Mouse (Mus musculus) neural tube, embryonic 12.5 days (tissue): Measurements from ENCODE around the gene Adh1. TPM values are rescaled to one million over a fixed set of nuclear protein-coding genes. Genes with fewer than 3 reads are reported as not detected.

Experiments
- ATAC-seq: fragments of 200-750 bp; cut with Nextera tagmentation; 2 replicates; pipeline ENCODE4 v1.8.0; 2017; ENCODE audit warnings: low read depth, mild to moderate bottlenecking, moderate TSS enrichment, moderate library complexity; ENCODE audit not compliant: low FRiP score
- H3K27ac ChIP-seq: fragments of 300-500 bp; sonication (generic); 2 replicates; pipeline ENCODE4 v1.5.1; 2016
- H3K27me3 ChIP-seq: fragments of 300-500 bp; sonication (generic); replicated peaks from 2 replicates; pipeline ENCODE4 v1.6.1; 2016; ENCODE audit warnings: mild to moderate bottlenecking
- H3K36me3 ChIP-seq: fragments of 300-500 bp; sonication (generic); 2 replicates; pipeline ENCODE4 v1.6.1; 2016; ENCODE audit warnings: mild to moderate bottlenecking
- H3K4me1 ChIP-seq: fragments of 300-500 bp; sonication (generic); 2 replicates; pipeline ENCODE4 v1.6.1; 2016
- H3K4me2 ChIP-seq: fragments of 300-500 bp; sonication (generic); replicated peaks from 2 replicates; pipeline ENCODE4 v1.6.1; 2016; ENCODE audit warnings: mild to moderate bottlenecking
- H3K4me3 ChIP-seq: fragments of 300-500 bp; sonication (generic); 2 replicates; pipeline ENCODE4 v1.5.1; 2016
- H3K9ac ChIP-seq: fragments of 300-500 bp; sonication (generic); 2 replicates; pipeline ENCODE4 v1.6.1; 2016; ENCODE audit warnings: mild to moderate bottlenecking
- H3K9me3 ChIP-seq: fragments of 300-500 bp; sonication (generic); 2 replicates; pipeline ENCODE4 v1.6.1; 2016; ENCODE audit warnings: mild to moderate bottlenecking
- WGBS: fragments of 180-500 bp; shearing (Covaris S2); methylation state at CpG from one replicate; pipeline ENCODE4 v1.1.7; 2016; 5-methylcytosine and 5-hydroxymethylcytosine counted together
- polyA plus RNA-seq: library from polyadenylated mRNA; unstranded; fragments of >200 nt; fragmentation: Nextera tagmentation; extraction: Ambion mirVana; gene quantifications from 2 replicates; pipeline ENCODE4 v1.2.1, GENCODE M21; 2016

Adh1 gene
- polyA plus RNA-seq, 1 experiment from 2014 or later, result 4.6 TPM

DNA sequence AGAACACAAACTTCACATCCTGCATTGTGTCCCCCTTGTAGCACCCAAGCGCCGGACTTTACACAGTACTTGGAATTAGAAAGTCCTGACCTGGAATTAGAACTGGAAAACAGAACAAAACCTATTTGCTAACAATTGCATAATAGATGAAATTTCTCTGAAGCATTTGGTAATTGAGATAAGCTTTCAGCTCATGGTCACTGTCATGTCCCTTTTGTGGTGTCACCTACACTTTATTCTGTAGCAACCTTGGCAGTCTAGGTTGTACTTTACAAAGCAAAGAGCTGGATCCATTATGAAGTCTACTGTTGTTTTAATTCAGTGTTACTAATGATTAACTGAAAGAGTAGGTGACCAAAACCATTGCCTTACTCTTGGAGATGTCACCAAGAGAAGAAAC is 33.7 kb upstream of the Adh1 start:
- H3K4me3 ChIP-seq, result no peak overlapping the region
- H3K27me3 ChIP-seq, result no peaks in the 10 kb centered on the region
- no peak for ATAC-seq
- no peaks in the 10 kb centered on the region for H3K36me3 ChIP-seq
- no peak overlapping the region for H3K4me2 ChIP-seq
- no peak overlapping the region for H3K9ac ChIP-seq
- H3K4me1 ChIP-seq, result no peaks in the 10 kb centered on the region; the same call in 1 of the 2 replicates
- H3K27ac ChIP-seq, result no peak overlapping the region
- WGBS, result 95% methylated on average over 2 of the region's 2 CpGs
- H3K9me3 ChIP-seq, result no peaks in the 10 kb centered on the region

DNA sequence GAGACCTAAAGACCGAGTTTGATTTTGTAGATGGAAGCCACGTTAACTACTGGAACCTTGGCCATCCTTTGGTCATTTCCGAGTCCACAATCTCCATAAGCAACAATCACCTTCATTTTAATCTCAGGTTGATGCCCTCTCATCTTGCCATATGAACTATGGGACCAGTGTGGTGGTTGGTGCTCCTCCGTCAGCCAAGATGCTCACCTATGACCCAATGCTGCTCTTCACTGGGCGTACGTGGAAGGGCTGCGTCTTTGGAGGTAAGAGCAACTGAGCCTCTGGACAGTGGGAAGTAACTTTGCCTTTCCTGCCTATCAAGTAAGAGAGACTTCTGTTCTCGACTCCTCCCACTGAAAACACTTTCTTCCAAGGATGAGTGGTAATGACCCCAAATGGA is 33.0 kb upstream of the Adh1 start:
- WGBS, result 94% methylated on average over 8 of the region's 8 CpGs
- Histone ChIP-seq H3K27ac (no peak overlapping the region), H3K9ac (no peak overlapping the region), H3K9me3 (no peaks in the 10 kb centered on the region), H3K4me2 (no peak overlapping the region), H3K4me1 (no peaks in the 10 kb centered on the region; the same call in 1 of the 2 replicates), H3K36me3 (no peaks in the 10 kb centered on the region), H3K27me3 (no peaks in the 10 kb centered on the region), H3K4me3 (no peak overlapping the region)
- ATAC-seq, result no peak

- 81% methylated on average over 1 of the region's 1 CpGs for WGBS
- H3K4me1 ChIP-seq, result no peaks in the 10 kb centered on the region; the same call in 1 of the 2 replicates
- H3K27ac ChIP-seq, result no peak overlapping the region
- H3K36me3 ChIP-seq, result no peaks in the 10 kb centered on the region
- ATAC-seq, result no peak
- no peaks in the 10 kb centered on the region for H3K9me3 ChIP-seq
- H3K27me3 ChIP-seq, result no peaks in the 10 kb centered on the region
- H3K4me3 ChIP-seq, result no peak overlapping the region
- H3K9ac ChIP-seq, result no peak overlapping the region
- no peak overlapping the region for H3K4me2 ChIP-seq
These were observed 31.3 kb upstream of the Adh1 start for GRCm38 (mm10) chr3:138229448-138229847.

GRCm38 (mm10) chr3:138230266-138230665 is 30.5 kb upstream of the Adh1 start:
- H3K36me3 ChIP-seq, result no peaks in the 10 kb centered on the region
- no peaks in the 10 kb centered on the region for H3K9me3 ChIP-seq
- no peak for ATAC-seq
- H3K4me3 ChIP-seq, result no peak overlapping the region
- 75% methylated on average over 3 of the region's 3 CpGs for WGBS
- H3K4me1 ChIP-seq, result no peaks in the 10 kb centered on the region; the same call in 1 of the 2 replicates
- H3K4me2 ChIP-seq, result no peak overlapping the region
- no peak overlapping the region for H3K27ac ChIP-seq
- H3K27me3 ChIP-seq, result no peaks in the 10 kb centered on the region
- no peak overlapping the region for H3K9ac ChIP-seq

- no peaks in the 10 kb centered on the region for H3K9me3 ChIP-seq
- H3K27me3 ChIP-seq, result no peaks in the 10 kb centered on the region
- WGBS, result 85% methylated on average over 2 of the region's 2 CpGs
- H3K27ac ChIP-seq, result no peak overlapping the region
- no peak overlapping the region for H3K4me3 ChIP-seq
- ATAC-seq, result no peak
- no peak overlapping the region for H3K9ac ChIP-seq
- no peak overlapping the region for H3K4me2 ChIP-seq
- H3K36me3 ChIP-seq, result no peaks in the 10 kb centered on the region
- H3K4me1 ChIP-seq, result no peaks in the 10 kb centered on the region
These were observed 29.3 kb upstream of the Adh1 start for GRCm38 (mm10) chr3:138231531-138231930.

DNA sequence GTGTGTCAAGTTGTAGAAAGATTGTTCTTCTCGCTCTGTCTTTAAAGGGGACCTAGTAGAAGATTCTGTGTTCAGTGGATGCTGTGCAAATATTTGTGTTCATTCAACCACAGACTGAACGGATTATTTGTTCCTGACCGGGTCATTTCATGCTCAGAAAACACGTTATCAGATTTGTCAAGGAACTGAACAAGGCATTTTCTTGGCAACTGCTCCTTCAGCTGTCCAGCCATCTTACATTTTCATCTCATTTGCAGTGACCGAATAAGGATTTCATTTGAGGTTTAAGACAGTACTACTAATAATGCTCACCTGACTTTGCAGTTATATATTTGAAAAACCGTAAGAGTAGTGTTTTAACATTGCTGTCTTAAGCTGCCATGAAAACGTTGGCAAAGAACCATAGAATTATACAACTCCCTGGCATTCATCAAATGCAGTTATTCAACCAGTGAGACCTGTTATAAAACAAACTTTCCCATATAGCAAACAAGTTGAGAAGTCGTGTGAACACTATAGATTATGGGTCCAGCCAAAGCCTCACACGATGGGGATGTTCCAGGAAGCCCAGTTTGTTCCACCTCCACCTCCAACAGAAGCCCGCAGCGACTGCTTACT is 24.1 kb upstream of the Adh1 start:
- Histone ChIP-seq H3K27me3 (no peaks in the 10 kb centered on the region), H3K9ac (no peak overlapping the region), H3K4me2 (no peak overlapping the region), H3K27ac (no peak overlapping the region), H3K4me1 (no peaks in the 10 kb centered on the region), H3K4me3 (no peak overlapping the region), H3K9me3 (no peaks in the 10 kb centered on the region), H3K36me3 (no peaks in the 10 kb centered on the region)
- ATAC-seq, result no peak
- 80% methylated on average over 11 of the region's 11 CpGs for WGBS

DNA sequence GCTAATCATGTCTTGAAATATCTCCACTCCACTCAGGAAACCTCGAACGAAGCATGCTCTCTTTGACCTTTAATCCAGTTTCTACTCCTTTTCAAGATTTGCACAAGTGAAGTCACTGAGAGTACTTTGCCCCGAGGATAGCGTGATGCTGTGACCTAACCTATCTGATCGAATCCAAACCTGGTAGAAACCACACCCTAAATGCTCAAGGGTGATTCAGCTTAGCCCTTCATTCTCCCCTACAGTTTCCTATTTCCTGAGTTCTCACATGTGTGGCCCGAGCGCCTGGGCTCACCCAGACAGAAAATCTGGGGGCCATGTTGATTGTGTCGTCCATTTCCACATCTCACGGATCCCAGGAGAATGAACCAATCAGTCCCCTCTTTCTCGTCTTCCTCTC is 22.7 kb upstream of the Adh1 start:
- Histone ChIP-seq H3K4me2 (no peak overlapping the region), H3K27ac (no peak overlapping the region), H3K27me3 (no peaks in the 10 kb centered on the region), H3K4me1 (no peaks in the 10 kb centered on the region), H3K4me3 (no peak overlapping the region), H3K36me3 (no peaks in the 10 kb centered on the region), H3K9me3 (no peaks in the 10 kb centered on the region), H3K9ac (no peak overlapping the region)
- 92% methylated on average over 10 of the region's 10 CpGs for WGBS
- no peak for ATAC-seq

DNA sequence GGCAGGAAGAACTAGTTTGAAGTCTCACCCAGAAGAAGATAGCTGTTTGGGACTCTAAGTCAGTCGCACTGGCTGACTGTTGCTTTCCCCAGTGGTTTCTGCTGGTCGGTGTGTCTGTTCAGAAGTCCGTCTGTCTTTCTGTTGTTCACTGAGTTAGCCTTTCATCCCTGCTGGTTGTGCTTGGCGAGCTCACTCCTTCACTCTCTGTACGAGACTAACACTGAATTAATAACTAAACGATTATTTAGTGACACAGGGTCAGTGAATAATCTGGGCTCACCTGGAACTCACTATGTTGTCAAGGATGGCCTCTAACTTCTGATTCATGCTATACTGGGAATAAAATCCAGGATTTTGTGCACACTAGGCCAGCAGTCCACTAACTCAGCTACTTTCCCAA is 21.3 kb upstream of the Adh1 start:
- Histone ChIP-seq H3K9me3 (no peaks in the 10 kb centered on the region), H3K27ac (no peak overlapping the region), H3K27me3 (no peaks in the 10 kb centered on the region), H3K36me3 (no peaks in the 10 kb centered on the region), H3K4me2 (no peak overlapping the region), H3K4me3 (no peak overlapping the region), H3K9ac (no peak overlapping the region), H3K4me1 (no peaks in the 10 kb centered on the region)
- WGBS, result 92% methylated on average over 6 of the region's 6 CpGs
- no peak for ATAC-seq

GRCm38 (mm10) chr3:138240411-138240810 is 20.4 kb upstream of the Adh1 start:
- no peaks in the 10 kb centered on the region for H3K4me1 ChIP-seq
- H3K27ac ChIP-seq, result no peak overlapping the region
- no peak overlapping the region for H3K9ac ChIP-seq
- H3K4me2 ChIP-seq, result no peak overlapping the region
- no peak overlapping the region for H3K4me3 ChIP-seq
- H3K36me3 ChIP-seq, result no peaks in the 10 kb centered on the region
- H3K9me3 ChIP-seq, result no peaks in the 10 kb centered on the region
- WGBS, result 86% methylated on average over 3 of the region's 3 CpGs
- ATAC-seq, result no peak
- no peaks in the 10 kb centered on the region for H3K27me3 ChIP-seq

- H3K9ac ChIP-seq, result no peak overlapping the region
- H3K4me1 ChIP-seq, result no peaks in the 10 kb centered on the region
- ATAC-seq, result no peak
- H3K9me3 ChIP-seq, result no peaks in the 10 kb centered on the region
- H3K4me3 ChIP-seq, result no peak overlapping the region
- 64% methylated on average over 5 of the region's 5 CpGs for WGBS
- no peaks in the 10 kb centered on the region for H3K36me3 ChIP-seq
- no peaks in the 10 kb centered on the region for H3K27me3 ChIP-seq
- no peak overlapping the region for H3K27ac ChIP-seq
- no peak overlapping the region for H3K4me2 ChIP-seq
These were observed 19.8 kb upstream of the Adh1 start for GRCm38 (mm10) chr3:138240942-138241341.

- H3K36me3 ChIP-seq, result no peaks in the 10 kb centered on the region
- no peak for ATAC-seq
- H3K9ac ChIP-seq, result no peak overlapping the region
- no peak overlapping the region for H3K4me2 ChIP-seq
- H3K27ac ChIP-seq, result no peak overlapping the region
- no peak overlapping the region for H3K4me3 ChIP-seq
- WGBS, result 68% methylated on average over 6 of the region's 6 CpGs
- no peaks in the 10 kb centered on the region for H3K27me3 ChIP-seq
- no peaks in the 10 kb centered on the region for H3K4me1 ChIP-seq
- H3K9me3 ChIP-seq, result no peaks in the 10 kb centered on the region
These were observed 19.4 kb upstream of the Adh1 start for GRCm38 (mm10) chr3:138241371-138241770.

DNA sequence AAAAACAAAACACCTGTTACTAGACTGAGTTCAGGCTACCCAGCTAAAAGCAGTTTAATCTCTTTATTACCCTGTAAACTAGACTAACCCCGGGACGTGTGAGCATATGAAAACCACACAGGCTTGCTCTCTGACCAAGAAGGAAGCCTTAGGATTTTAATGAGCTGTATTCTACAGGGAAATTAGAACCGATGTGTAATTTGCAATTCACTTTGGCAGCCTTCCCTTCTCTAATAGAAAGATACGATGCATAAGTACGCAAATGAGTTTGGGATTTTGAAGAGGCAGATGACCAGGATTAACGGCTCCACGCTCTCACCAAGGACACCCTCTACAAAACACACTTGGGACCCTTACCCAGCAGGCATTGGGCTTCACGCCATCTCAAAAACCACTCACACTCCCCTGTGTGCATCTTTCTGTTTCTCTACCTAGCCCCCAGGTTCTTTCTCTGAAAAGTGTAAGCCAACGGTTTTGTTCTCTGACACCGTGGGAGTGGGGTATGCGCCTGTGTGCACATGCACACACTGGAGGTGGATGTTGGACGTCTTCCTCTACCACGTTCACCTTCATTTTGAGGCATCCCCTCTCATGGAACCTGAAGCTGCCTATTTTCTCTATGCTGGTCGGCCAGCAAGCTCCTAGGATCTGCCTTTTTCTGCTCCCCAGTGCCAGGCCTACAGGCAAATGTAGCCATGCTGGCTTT is 18.6 kb upstream of the Adh1 start:
- Histone ChIP-seq H3K4me2 (no peak overlapping the region), H3K4me3 (no peak overlapping the region), H3K27me3 (no peaks in the 10 kb centered on the region), H3K36me3 (no peaks in the 10 kb centered on the region), H3K9me3 (no peaks in the 10 kb centered on the region), H3K27ac (no peak overlapping the region), H3K4me1 (no peaks in the 10 kb centered on the region), H3K9ac (no peak overlapping the region)
- 76% methylated on average over 14 of the region's 14 CpGs for WGBS
- no peak for ATAC-seq

DNA sequence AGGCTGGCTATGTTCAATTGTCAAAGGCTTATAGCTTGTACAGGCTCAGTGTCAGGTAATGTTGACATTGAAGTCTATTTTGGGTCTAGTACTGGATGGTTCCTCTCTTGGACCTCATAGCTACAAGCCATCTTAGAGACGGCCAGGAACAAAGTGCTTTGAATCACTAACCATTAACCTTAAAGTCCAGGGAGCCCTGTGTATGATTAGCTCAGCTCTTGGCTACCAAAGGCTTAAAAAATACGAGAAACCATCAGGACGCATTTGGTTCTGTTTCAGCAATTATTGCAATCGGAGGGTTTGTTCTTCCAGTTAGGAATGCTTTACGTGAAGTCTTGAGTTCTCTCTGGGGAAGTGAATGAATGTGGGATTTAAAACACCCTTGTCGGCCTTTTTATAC is 17.9 kb upstream of the Adh1 start:
- H3K9ac ChIP-seq, result no peak overlapping the region
- H3K36me3 ChIP-seq, result no peaks in the 10 kb centered on the region
- no peak for ATAC-seq
- no peak overlapping the region for H3K27ac ChIP-seq
- H3K27me3 ChIP-seq, result no peaks in the 10 kb centered on the region
- WGBS, result 88% methylated on average over 6 of the region's 6 CpGs
- H3K9me3 ChIP-seq, result no peaks in the 10 kb centered on the region
- H3K4me3 ChIP-seq, result no peak overlapping the region
- no peaks in the 10 kb centered on the region for H3K4me1 ChIP-seq
- no peak overlapping the region for H3K4me2 ChIP-seq
